In the genomic region with DNA sequence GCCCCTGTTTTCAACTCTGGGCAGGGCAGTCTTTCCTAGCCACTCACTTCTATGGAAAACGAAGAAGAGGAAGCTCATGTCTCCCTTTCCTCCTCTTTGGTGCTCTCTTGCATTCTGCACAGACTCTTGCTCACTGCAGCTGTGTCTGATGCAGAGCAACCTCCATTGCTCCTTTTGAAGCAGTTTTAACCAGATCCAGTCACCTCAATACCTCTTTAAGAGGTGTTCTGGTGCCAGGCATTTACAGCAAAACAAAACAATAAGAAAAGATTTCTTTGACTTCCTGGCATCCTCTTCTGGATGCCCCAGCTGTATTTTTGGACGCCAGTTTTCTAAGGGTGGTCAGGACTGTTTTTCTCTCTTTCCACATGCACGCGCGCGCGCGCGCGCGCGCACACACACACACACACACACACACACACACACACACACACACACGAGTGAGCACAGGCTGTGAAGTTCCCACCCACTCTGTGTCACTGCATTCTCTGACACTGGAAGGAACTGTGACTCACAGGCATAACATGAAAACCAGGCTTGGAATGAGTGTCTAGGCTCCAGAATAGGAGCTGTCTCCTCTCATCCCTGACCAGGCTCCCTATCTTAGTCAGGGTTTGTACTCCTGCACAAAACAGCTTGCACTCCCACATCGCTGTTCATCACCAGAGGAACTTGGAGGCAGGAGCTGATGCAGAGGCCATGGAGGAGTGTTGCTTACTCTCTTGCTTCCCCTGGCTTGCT, we compare ENCODE assay signal across 9 mouse cellular contexts. TPM values are rescaled to one million over a fixed set of nuclear protein-coding genes. Genes with fewer than 3 reads are reported as not detected.
A peak's percentile ranks its signal among the peaks of the same experiment; 100 is the strongest.
DNase-seq lines count a peak whose midpoint lies in the region; ATAC-seq and TF ChIP-seq lines count a peak whose summit lies in the region.
"Had no signal": no experiment of that assay in that cellular context is flagged by ENCODE, and none has a peak within 500 bp of the region (broad histone marks: within the 10 kb centered on the region; RNA-seq: fewer than 3 reads in every experiment).

No protein-coding gene starts in this region.

- H3K9ac ChIP-seq in heart, adult 2 months (ENCODE audit: low read depth, low read length) = no peak overlapping the region
- no peak overlapping the region for H3K9ac ChIP-seq in intestine, embryonic 16.5 days (ENCODE audit: low read depth, low read length)
- H3K9ac ChIP-seq in stomach, embryonic 16.5 days (ENCODE audit: low read length) = peak overlapping the region; percentile 44
- no peak overlapping the region for H3K9ac ChIP-seq in forebrain, embryonic 12.5 days

- no peak overlapping the region for H3K4me2 ChIP-seq in intestine, embryonic 16.5 days (ENCODE audit: low read depth, low read length)
- H3K4me2 ChIP-seq in stomach, embryonic 16.5 days (ENCODE audit: low read depth, low read length) = peak overlapping the region; percentile 25; the same call in 1 of the 2 replicates
- no peak overlapping the region for H3K4me2 ChIP-seq in forebrain, embryonic 12.5 days

- H3K4me3 ChIP-seq in heart, adult 2 months = no peak overlapping the region
- no peak overlapping the region for H3K4me3 ChIP-seq in intestine, embryonic 16.5 days (ENCODE audit: low read length)
- no peak overlapping the region for H3K4me3 ChIP-seq in stomach, embryonic 16.5 days (replicated peaks; ENCODE audit: low read length)
- no peak overlapping the region for H3K4me3 ChIP-seq in forebrain, embryonic 12.5 days (replicated peaks)

- no peak for TF ChIP-seq CTCF in heart, adult 2 months (IDR thresholded peaks at IDR 0.05)

- DNase-seq in heart, adult 2 months = peak in 1 of 2 experiments; percentile 62
- no peak for DNase-seq in heart, postnatal 36 days
- DNase-seq in 3T3-L1 (ENCODE audit: low read depth, low spot score) (peak; percentile 98), R1 (ENCODE audit: low read depth, low spot score) (peak; percentile 33)
- no peak for DNase-seq in spleen, adult 18-20 months

- peak overlapping the region; percentile 81 for H3K27ac ChIP-seq in heart, adult 2 months
- H3K27ac ChIP-seq in intestine, embryonic 16.5 days (ENCODE audit: low read length) = peak overlapping the region; percentile 88
- H3K27ac ChIP-seq in stomach, embryonic 16.5 days (ENCODE audit: low read length) = peak overlapping the region; percentile 96
- H3K27ac ChIP-seq in forebrain, embryonic 12.5 days = no peak overlapping the region

- no peaks in the 10 kb centered on the region for H3K36me3 ChIP-seq in heart, adult 2 months (ENCODE audit: control insufficient read depth, insufficient read depth, low read length)
- no peaks in the 10 kb centered on the region for H3K36me3 ChIP-seq in intestine, embryonic 16.5 days (ENCODE audit: control insufficient read depth, insufficient read depth, low read length)
- no peaks in the 10 kb centered on the region for H3K36me3 ChIP-seq in stomach, embryonic 16.5 days (ENCODE audit: control insufficient read depth, insufficient read depth, low read length)
- H3K36me3 ChIP-seq in forebrain, embryonic 12.5 days (replicated peaks) = no peaks in the 10 kb centered on the region

- no peaks in the 10 kb centered on the region for H3K9me3 ChIP-seq in intestine, embryonic 16.5 days (ENCODE audit: control insufficient read depth, low read length)
- H3K9me3 ChIP-seq in stomach, embryonic 16.5 days (replicated peaks; ENCODE audit: control insufficient read depth, low read length) = no peaks in the 10 kb centered on the region
- H3K9me3 ChIP-seq in forebrain, embryonic 12.5 days = no peaks in the 10 kb centered on the region

- TF ChIP-seq POLR2A in heart, adult 2 months (IDR thresholded peaks at IDR 0.05; ENCODE audit: insufficient read depth, low read depth, low read length) = no peak

- no peaks in the 10 kb centered on the region for H3K27me3 ChIP-seq in heart, adult 2 months (ENCODE audit: control insufficient read depth, insufficient read depth, low read length)
- no peaks in the 10 kb centered on the region for H3K27me3 ChIP-seq in intestine, embryonic 16.5 days (replicated peaks; ENCODE audit: control insufficient read depth, insufficient read depth, low read length)
- H3K27me3 ChIP-seq in stomach, embryonic 16.5 days (ENCODE audit: control insufficient read depth, insufficient read depth, low read length) = no peaks in the 10 kb centered on the region
- H3K27me3 ChIP-seq in forebrain, embryonic 12.5 days = no peaks in the 10 kb centered on the region

- no peak; the same call in 1 of the 2 replicates for ATAC-seq in intestine, embryonic 16.5 days
- no peak for ATAC-seq in stomach, embryonic 16.5 days (ENCODE audit: insufficient read depth, low FRiP score)
- no peak for ATAC-seq in forebrain, embryonic 12.5 days (ENCODE audit: low FRiP score)

- H3K4me1 ChIP-seq in heart, adult 2 months (ENCODE audit: control insufficient read depth, insufficient read depth, low read length) = peaks cover 11% of the 10 kb centered on the region
- peaks cover 41% of the 10 kb centered on the region for H3K4me1 ChIP-seq in intestine, embryonic 16.5 days (ENCODE audit: control insufficient read depth, insufficient read depth, low read length)
- H3K4me1 ChIP-seq in stomach, embryonic 16.5 days (ENCODE audit: control insufficient read depth, insufficient read depth, low read length) = peaks cover 19% of the 10 kb centered on the region; the same call in 1 of the 2 replicates
- H3K4me1 ChIP-seq in forebrain, embryonic 12.5 days = peaks cover 5% of the 10 kb centered on the region; the same call in 1 of the 2 replicates

- no peaks in the 10 kb centered on the region for H3K79me2 ChIP-seq in heart, adult 2 months (replicated peaks; ENCODE audit: control insufficient read depth, insufficient read depth, low read length)

- TF ChIP-seq EP300 in heart, adult 2 months (IDR thresholded peaks at IDR 0.05; ENCODE audit: insufficient read depth, low read depth, low read length) = no peak

- intact Hi-C loops in heart, adult 2 months (cut with DNase I) = loop anchor here (5.0 kb wide), 2 partner anchors 65 to 95 kb away; partner anchors contain the start of genes S100a7a and Snapin
- intact Hi-C loops in heart, postnatal 36 days (cut with DNase I) = no loop called here

- WGBS in heart, adult 2 months = 71% methylated on average over 14 of the region's 14 CpGs
- 82% methylated on average over 14 of the region's 14 CpGs for WGBS in intestine, embryonic 16.5 days
- WGBS in stomach, embryonic 16.5 days = 81% methylated on average over 14 of the region's 14 CpGs
- 91% methylated on average over 14 of the region's 14 CpGs for WGBS in forebrain, embryonic 12.5 days

RNA-seq across cellular contexts. Expression of gene S100a2, which starts 2.5 kb away (rescaled TPM):
- not detected for total RNA-seq in heart, adult 2 months (2021)
- not detected in 2 replicates for polyA plus RNA-seq in heart, adult 2 months (2012; rRNA removed)
- not detected for total RNA-seq in heart, postnatal 36 days (2021)
- not detected in 2 replicates for polyA plus RNA-seq in intestine, embryonic 16.5 days (2015; fragmentation: Nextera tagmentation; extraction: Ambion mirVana)
- polyA plus RNA-seq in stomach, embryonic 16.5 days (2015; fragmentation: Nextera tagmentation; extraction: Ambion mirVana) = 0.93 and 1.3 TPM in 2 replicates
- polyA plus RNA-seq in forebrain, embryonic 12.5 days (2016; fragmentation: Nextera tagmentation; extraction: Ambion mirVana) = not detected in 2 replicates
- total RNA-seq: liver, adult 2 months had no signal
- polyA plus RNA-seq: liver, adult 2 months had no signal

RNA-seq across cellular contexts. Expression of gene Gm42674, which starts 14.2 kb away (rescaled TPM):
- total RNA-seq in heart, adult 2 months (2021) = not detected
- not detected in 2 replicates for polyA plus RNA-seq in heart, adult 2 months (2012; rRNA removed)
- total RNA-seq in heart, postnatal 36 days (2021) = not detected
- not detected in 2 replicates for polyA plus RNA-seq in intestine, embryonic 16.5 days (2015; fragmentation: Nextera tagmentation; extraction: Ambion mirVana)
- not detected in 2 replicates for polyA plus RNA-seq in stomach, embryonic 16.5 days (2015; fragmentation: Nextera tagmentation; extraction: Ambion mirVana)
- polyA plus RNA-seq in forebrain, embryonic 12.5 days (2016; fragmentation: Nextera tagmentation; extraction: Ambion mirVana) = not detected in 2 replicates
- total RNA-seq: liver, adult 2 months had no signal
- polyA plus RNA-seq: liver, adult 2 months had no signal

RNA-seq across cellular contexts. Expression of gene S100a4, which starts 16.0 kb away (rescaled TPM):
- total RNA-seq in heart, adult 2 months (2021) = 10 to 100 TPM in 1 of 2 experiments, 1 to 10 TPM in 1; 9.9 to 11.4 TPM
- polyA plus RNA-seq in heart, adult 2 months (2012; rRNA removed) = 20.4 and 26.3 TPM in 2 replicates
- 10 to 100 TPM; 10.1 to 14.2 TPM for total RNA-seq in heart, postnatal 36 days (2021)
- 3.6 and 4.0 TPM in 2 replicates for polyA plus RNA-seq in intestine, embryonic 16.5 days (2015; fragmentation: Nextera tagmentation; extraction: Ambion mirVana)
- polyA plus RNA-seq in stomach, embryonic 16.5 days (2015; fragmentation: Nextera tagmentation; extraction: Ambion mirVana) = 12.5 and 15.1 TPM in 2 replicates
- polyA plus RNA-seq in forebrain, embryonic 12.5 days (2016; fragmentation: Nextera tagmentation; extraction: Ambion mirVana) = 1.6 and 1.7 TPM in 2 replicates

RNA-seq across cellular contexts. Expression of gene S100a5, which starts 20.8 kb away (rescaled TPM):
- total RNA-seq in heart, adult 2 months (2021) = not detected
- not detected in 2 replicates for polyA plus RNA-seq in heart, adult 2 months (2012; rRNA removed)
- not detected for total RNA-seq in heart, postnatal 36 days (2021)
- 13.2 and 16.0 TPM in 2 replicates for polyA plus RNA-seq in intestine, embryonic 16.5 days (2015; fragmentation: Nextera tagmentation; extraction: Ambion mirVana)
- polyA plus RNA-seq in stomach, embryonic 16.5 days (2015; fragmentation: Nextera tagmentation; extraction: Ambion mirVana) = 4.5 and 5.2 TPM in 2 replicates
- polyA plus RNA-seq in forebrain, embryonic 12.5 days (2016; fragmentation: Nextera tagmentation; extraction: Ambion mirVana) = 0.56 TPM in 1 of 2 replicates, not detected in the other
- total RNA-seq: liver, adult 2 months had no signal
- polyA plus RNA-seq: liver, adult 2 months had no signal

RNA-seq across cellular contexts. Expression of gene S100a6, which starts 25.2 kb away (rescaled TPM):
- total RNA-seq in heart, adult 2 months (2021) = 10 to 100 TPM; 65.8 to 79.9 TPM
- 141 and 158 TPM in 2 replicates for polyA plus RNA-seq in heart, adult 2 months (2012; rRNA removed)
- total RNA-seq in heart, postnatal 36 days (2021) = 10 to 100 TPM; 71.6 to 89.7 TPM
- polyA plus RNA-seq in intestine, embryonic 16.5 days (2015; fragmentation: Nextera tagmentation; extraction: Ambion mirVana) = 376 and 422 TPM in 2 replicates
- 820 and 892 TPM in 2 replicates for polyA plus RNA-seq in stomach, embryonic 16.5 days (2015; fragmentation: Nextera tagmentation; extraction: Ambion mirVana)
- 20.1 and 22.2 TPM in 2 replicates for polyA plus RNA-seq in forebrain, embryonic 12.5 days (2016; fragmentation: Nextera tagmentation; extraction: Ambion mirVana)

Comparison
In these comparisons a context has a peak if more than half of its experiments do, and no peak if none do; other contexts are left out.
1. DNase-seq: peak in 3T3-L1 (single experiment) and R1 (single experiment); none in heart, postnatal 36 days (0 of 2) and spleen, adult 18-20 months (0 of 2).